Mouse (Mus musculus): ENCODE results near the gene Man1c1.
A peak's percentile ranks its signal among the peaks of the same experiment; 100 is the strongest.

The Man1c1 gene

GRCm38 (mm10) chr4:134723251-134723650, 19.2 kb upstream of the Man1c1 start:
- peak; percentile 74 for DNase-seq

GRCm38 (mm10) chr4:134721076-134721475, 17.0 kb upstream of the Man1c1 start:
- DNase-seq: no peak

GRCm38 (mm10) chr4:134720371-134720770, 16.3 kb upstream of the Man1c1 start:
- no peak for DNase-seq

DNA sequence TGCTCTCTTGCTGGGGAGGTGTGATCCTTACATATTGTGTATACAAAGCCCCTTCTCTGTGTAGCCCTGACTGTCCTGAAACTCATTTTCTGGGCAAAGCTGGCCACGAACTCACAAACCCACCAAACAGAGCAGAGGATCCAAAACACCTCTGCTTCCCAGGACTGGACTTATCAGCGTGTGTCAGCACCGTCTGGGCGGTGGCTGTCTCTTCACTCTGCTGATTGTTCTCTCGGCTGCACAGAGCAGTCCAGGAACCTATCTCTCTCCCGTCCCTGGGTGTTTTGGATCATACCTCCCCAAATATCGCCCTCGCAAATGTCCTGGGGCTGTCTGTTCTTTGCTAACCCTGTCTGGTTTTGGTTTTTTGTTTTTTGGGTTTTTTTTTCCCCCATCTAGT, 15.4 kb upstream of the Man1c1 start:
- no peak for DNase-seq

DNA sequence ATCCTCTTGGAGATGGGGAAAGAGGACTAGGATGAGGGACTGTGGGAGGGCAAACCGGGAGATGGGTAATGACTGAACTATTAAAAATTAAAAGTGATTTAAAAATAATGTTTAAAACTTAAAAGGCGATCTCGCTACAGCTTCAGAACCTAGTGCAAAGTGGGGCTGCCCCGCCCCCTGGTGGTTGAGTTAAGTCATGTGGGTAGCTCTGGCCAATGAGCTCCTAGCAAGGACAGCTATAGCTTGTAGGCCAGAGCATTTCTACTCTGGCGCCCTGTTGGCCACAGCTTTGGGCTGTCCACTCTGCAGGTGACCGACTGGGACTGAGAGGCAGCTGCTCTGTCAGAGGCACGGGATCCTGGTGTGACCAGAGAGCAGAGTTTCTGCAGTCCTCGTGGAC, 9.8 kb upstream of the Man1c1 start:
- DNase-seq: peak; percentile 91

- no peak for DNase-seq
These were observed 1.2 kb upstream of the Man1c1 start for GRCm38 (mm10) chr4:134705311-134705710.

DNA sequence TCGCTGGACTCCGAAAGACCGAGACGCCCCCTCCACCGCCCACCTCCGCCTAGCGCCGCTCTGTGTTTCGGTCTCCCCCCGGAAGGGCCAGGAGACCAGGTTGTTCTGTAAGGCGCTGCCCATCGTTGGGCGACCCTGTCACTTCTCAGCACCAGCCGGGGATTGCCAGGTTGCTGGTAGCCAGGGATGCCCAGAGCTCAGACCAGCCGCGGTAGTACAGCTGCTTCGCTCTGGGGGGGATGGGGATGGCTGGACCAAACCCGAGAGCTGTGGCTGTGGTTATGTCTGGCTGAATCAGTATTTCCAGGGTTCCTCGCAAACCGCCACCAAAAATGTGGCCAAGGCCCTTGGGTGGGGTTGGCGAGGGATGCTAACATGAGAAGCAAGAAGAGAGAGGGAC, 500 bp upstream of the Man1c1 start:
- no peak for DNase-seq

DNA sequence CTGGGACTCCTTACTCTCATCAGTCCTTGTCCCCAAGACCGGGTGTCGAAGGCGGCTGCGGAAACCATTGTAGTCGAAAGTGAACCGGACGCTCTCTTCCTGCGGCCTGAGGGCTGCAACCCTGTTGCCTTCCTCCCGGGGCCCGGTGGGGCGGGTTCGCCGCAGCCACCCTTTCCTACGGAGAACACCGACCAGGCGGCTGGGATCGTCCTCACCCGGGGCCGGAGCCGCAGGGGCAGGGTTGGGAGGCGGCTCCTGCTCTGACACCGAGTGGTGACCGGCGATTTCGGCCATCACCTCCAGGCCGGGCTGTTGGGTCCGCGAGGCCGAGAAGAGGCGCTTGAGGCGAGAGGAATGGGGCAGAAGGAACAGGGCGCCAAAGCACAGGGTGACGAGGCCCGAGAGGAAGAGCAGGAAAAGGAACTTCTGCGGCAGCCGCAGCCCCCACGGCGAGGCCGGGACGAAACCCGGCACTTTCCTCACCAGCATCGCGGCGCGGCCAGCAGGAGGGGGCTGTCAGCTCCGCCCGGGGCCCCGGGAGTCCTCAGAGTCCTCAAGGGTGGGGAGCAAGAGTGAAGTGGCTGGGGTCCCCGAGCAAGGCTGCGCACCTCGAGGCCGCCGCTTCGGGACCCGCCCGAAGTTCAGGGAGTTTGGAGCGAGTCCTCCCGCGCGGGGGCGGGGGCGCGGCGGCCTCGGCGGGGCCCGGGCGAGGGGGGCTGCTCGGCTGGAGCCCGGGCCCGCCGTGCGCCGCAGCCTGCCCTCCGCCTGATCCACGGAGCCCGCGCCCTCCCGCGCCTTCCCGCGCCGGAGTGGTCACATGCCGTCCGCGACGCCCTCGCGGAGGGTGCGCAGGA, 882 bp downstream of the Man1c1 start:
- DNase-seq: peak; percentile 59

- DNase-seq: peak; percentile 89
These were observed 2.2 kb downstream of the Man1c1 start for GRCm38 (mm10) chr4:134701934-134702333.

- no peak for DNase-seq
These were observed 3.2 kb downstream of the Man1c1 start for GRCm38 (mm10) chr4:134700911-134701310.

DNA sequence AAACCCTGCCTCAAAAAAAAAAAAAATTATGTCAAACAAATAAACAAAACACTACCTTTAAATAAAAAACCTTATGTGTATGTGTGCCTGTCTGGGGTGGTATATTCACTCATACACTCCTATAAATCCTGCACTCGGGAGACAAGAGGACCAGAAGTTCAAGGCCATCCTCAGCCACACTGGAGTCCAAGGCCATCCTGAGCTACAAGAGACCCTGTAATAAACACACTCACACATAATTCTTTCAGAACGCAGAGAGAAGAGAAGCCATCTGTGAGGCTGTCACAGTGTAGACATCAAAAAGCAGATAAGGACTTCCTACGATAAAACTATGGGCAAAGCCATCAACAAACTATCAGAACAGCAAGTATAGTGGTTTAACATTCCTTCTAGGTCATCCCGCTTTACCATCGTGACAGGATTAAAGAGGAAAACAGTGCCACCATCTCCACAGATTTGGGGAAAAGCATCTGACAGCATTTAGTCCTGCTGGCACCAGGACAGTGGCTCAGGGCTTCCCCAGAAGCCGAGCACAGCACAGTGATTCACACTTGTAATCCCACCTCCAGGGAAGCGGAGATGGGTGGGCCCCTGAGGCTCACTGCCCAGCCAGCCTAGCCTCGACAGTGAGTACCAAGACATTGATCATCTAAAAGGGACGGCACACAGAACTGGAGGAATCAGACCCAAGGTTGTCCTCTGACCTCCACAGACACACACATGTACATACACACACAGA, 10.7 kb downstream of the Man1c1 start:
- DNase-seq: no peak

GRCm38 (mm10) chr4:134692388-134692787, 11.7 kb downstream of the Man1c1 start:
- no peak for DNase-seq

DNA sequence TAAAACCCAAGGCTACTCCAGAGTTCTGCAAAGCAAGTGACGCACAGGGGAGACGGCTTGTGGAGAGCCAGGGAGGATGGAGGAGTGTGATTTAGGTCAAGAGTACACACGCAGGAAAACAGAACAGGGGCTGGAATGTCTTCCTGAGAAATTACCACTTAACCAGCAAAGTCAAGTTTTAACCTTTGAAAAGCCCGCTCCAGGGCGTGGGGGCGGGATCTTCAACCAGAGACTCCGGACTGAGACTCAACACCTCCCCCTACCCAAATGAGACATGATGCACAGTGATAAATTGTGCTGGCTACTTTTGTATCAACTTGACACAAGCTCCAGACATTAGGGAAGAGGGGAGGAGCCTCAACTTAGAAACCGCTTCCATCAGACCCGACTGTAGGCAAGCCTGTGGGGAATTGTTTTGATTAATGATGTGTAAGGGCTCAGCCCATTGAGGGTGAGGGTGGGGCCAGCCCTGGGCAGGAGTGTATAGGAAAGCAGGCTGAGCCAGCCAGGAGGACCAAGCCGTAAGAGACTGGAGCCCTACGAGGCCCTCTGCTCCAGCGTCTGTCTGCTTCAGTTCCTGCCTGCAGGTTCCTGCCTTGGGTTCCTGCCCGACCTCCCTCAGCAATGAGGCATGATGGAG, 17.9 kb downstream of the Man1c1 start:
- DNase-seq: no peak

- DNase-seq: no peak
These were observed 19.3 kb downstream of the Man1c1 start for GRCm38 (mm10) chr4:134684637-134685338.

DNA sequence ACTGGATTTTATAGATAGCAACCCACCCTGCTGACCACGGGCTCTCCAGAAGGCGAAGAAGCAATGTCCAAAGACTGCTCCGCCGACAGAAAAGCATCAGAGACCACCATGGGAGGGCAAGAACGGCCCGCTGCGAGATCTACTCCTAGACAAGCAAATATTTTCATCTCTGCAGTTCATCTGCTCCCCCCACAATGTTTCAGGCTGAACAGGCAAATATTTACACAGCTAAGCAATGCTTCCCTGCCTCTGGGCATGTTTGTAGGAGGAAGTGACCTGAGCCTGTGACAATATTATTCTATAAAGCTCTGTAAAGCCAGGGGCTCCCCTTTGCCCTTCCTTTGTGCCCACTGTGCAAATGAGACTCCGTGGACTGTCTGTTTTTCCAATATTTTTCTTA, 20.2 kb downstream of the Man1c1 start:
- peak; percentile 39 for DNase-seq

DNA sequence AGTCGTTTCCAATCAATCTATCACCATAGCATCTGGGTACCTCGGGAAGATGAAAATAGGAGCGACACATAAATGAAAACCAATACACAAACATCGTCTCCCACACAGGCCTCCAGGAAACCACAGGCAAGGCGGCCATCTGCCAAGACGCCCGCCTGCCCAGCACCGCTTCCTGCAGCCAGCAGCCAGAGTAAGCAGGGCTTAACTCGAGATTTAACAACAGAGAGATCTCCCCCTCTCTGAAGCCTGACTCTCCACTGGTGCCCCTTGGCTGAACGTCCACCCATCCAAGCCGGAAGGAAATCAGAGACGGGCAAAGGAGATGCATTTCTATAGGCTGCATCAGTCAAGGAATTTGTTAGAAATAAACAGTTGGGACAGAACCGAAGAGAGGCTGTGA, 21.1 kb downstream of the Man1c1 start:
- DNase-seq: peak; percentile 71

- DNase-seq: no peak
These were observed 21.7 kb downstream of the Man1c1 start for GRCm38 (mm10) chr4:134682423-134682822.

- DNase-seq: no peak
These were observed 22.3 kb downstream of the Man1c1 start for GRCm38 (mm10) chr4:134681819-134682218.

DNA sequence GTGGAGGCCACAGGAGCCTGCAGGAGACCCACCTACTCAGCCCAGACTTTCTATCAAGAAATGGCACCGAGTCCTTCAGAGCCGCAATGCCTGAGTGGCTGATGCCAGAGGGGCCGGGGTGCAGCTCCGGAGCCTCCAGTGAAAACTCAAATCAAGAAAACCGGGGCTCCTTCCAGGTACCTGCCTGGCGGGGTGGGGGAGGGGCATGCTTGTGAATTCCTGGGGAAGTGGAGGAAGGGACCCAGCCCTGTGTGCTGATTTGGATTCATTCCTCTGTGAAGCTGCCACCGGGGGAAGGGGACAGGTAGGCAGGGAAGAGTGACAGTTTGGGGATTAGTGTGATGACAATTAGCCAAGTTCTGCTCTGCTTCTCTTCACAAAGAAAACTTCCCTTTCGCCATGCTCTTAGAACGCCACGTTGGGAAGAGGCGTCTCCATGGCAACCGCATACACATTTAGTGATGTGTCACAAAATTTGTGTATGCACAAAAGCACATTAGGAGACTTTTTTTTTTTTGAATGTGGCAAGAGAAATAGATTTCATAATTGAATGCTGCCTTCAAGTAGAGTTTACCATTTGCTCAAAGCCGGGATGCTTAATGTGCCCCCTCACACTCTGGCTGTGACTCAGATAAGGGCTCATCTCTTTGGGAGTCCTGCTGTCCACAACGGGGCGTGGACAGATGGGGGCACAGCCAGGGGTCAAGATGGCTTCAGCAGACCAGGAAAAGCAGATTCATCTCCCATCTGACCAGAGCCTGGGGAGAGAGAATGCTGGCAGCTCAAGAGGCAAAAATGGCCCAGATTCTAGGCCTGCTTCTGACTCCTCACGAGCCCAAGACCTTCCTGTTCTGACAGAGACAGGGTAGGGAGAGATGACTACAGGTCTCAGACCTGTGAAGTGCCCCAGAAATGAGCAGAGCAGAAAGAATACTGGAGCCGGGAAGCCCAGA, 26.3 kb downstream of the Man1c1 start:
- DNase-seq: peak; percentile 46

DNA sequence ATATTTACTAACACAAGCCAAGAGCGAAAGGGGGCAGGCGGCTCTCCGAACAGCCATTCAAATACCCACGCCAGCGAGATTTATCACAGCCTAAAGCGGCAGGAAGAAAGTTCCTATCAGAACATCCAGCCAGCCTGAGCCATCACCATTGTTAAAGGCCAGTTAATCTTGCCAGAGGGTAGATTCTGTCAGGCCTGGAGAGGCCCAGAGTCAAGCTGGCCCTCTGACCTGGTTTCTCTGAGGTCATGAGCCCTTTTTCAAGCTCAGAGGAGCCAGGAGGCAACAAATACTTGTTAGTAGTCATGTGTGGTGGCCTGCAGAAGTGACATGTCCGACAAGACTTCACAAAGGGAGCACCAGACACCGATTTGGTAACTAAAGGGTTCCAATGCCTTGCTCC, 28.3 kb downstream of the Man1c1 start:
- DNase-seq: no peak

- DNase-seq: no peak
These were observed 29.1 kb downstream of the Man1c1 start for GRCm38 (mm10) chr4:134674970-134675369.

Measured in lung, postnatal 10 days (tissue).